Mouse (Mus musculus): ENCODE data around the gene Rlbp1.

Gene Rlbp1

DNA sequence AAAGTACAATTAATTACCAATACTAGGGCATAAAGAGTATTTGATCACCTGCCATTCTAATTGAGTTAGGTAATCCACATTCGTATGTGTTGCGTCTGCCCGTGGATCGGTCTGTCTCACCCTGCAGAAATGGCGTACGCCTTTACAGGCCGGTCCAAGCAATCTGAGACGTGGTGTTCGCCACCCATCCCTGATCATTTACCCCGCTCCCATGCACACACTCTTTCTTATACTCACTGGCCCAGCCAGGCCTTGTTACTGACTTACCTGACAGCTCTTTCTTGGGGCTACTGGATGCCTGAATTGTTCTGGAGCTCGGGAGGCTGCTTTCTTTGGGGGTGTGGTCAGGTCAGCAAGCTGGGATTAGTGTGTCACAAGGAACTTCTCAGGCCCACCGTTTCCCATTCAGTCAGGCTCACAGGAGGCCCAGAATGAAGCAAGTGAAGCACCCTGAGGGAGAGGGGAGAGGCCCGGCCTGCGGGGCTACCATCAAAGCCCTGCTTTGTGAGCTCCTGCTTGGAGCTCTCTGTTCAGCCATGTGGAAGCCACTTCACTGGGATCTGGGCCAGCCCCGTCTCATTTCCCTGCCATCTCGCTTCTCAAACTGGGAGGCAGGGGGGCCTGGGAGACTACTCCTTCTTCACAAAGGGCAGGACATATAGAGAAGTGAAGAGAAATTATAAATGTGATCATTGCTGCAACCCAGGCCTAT, at the start of gene Rlbp1:
Rlbp1 (minus strand) TSS at position 627 of the 712 bp plus-strand sequence.
- DNase-seq (ENCODE audit: inconsistent ontology term): peak; percentile 87

- DNase-seq (ENCODE audit: inconsistent ontology term): peak; percentile 20
Observed at GRCm38 (mm10) chr7:79428243-79428642, 41.4 kb upstream of the Rlbp1 start.

DNA sequence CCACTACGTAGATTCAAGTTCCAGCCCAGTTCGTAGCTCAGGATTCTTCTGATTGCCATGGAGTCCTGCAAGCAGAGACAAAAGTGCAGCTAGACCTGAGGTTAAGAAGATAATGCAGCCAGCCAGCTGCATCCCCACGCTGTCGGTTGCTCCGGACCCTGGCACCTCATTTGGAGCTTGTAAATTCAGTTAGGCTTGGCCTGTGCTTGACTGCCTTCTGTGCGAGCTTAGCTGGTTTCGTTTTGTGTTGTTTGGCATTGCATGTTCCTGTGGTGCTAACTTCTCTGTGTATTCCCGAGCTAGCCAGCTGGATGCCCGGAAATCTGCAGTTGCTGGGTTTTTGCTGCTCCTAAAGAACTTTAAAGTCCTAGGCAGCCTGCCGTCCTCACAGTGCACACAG, 39.0 kb upstream of the Rlbp1 start:
- DNase-seq (ENCODE audit: inconsistent ontology term): peak; percentile 31

DNA sequence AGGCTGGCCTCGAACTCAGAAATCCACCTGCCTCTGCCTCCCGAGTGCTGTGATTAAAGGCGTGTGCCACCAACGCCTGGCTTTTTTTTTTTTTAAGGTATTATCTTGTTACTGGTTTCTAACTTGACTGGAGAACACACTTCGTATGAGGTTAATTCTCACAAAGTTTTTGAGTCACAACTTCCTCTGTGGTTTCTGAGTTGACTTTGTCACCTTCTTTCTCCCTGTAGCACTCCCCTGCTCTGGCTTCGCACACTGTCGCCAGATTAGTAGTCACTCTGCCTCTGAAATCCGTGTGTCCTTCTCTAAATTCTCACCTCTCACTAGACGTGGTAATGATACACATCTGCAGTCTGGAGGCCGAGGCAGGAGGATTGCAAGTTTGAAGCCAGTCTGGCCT, 36.0 kb upstream of the Rlbp1 start:
- no peak for DNase-seq (ENCODE audit: inconsistent ontology term)

GRCm38 (mm10) chr7:79419950-79420349, 33.1 kb upstream of the Rlbp1 start:
- DNase-seq (ENCODE audit: inconsistent ontology term): no peak

GRCm38 (mm10) chr7:79414449-79415375, 27.9 kb upstream of the Rlbp1 start:
- no peak for DNase-seq (ENCODE audit: inconsistent ontology term)

GRCm38 (mm10) chr7:79400296-79400695, 13.4 kb upstream of the Rlbp1 start:
- no peak for DNase-seq (ENCODE audit: inconsistent ontology term)

DNA sequence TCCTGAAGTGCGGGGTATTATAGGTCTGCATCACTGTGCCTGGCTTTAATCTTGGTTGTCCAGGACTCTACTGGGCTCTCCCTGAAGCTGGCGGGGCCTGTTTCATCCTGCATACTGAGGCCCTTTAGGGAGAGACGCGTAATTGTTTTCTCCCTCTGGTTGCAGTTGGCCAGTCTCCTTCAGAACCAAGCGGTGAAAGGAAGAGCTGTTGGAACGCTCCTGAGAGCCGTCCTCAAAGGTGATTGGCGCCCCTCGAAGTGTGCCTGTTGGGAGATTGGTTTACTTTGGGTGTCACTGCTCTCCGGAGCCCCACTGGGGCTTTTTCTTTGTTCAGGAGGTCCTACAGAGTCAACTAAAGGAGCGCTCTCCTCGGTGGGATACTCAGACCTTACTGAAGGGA, 12.1 kb upstream of the Rlbp1 start:
- DNase-seq (ENCODE audit: inconsistent ontology term): no peak

DNA sequence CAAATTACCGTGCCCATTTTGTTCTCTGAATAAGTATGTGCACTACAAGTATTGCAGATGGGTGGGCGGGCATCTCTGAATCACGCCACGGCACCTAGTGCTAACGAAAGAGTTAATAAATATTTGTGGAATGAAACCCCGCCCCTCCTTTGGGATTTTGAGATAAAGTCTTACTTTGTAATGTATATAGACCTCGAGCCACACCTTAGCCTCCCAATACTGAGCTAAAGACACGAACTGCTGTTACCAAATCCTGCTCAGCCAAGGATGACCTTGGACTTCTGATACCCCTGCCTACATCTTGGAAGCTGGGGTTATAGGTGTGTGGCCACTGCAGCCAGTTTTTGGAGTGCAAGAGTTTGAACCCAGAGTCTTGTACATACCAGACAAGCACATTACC, 11.6 kb upstream of the Rlbp1 start:
- no peak for DNase-seq (ENCODE audit: inconsistent ontology term)

GRCm38 (mm10) chr7:79397446-79397963, 10.7 kb upstream of the Rlbp1 start:
- no peak for DNase-seq (ENCODE audit: inconsistent ontology term)

- no peak for DNase-seq (ENCODE audit: inconsistent ontology term)
Observed at GRCm38 (mm10) chr7:79395186-79395585, 8.3 kb upstream of the Rlbp1 start.

GRCm38 (mm10) chr7:79394666-79395065, 7.8 kb upstream of the Rlbp1 start:
- DNase-seq (ENCODE audit: inconsistent ontology term): no peak

GRCm38 (mm10) chr7:79393924-79394323, 7.1 kb upstream of the Rlbp1 start:
- no peak for DNase-seq (ENCODE audit: inconsistent ontology term)

GRCm38 (mm10) chr7:79392860-79393513, 6.1 kb upstream of the Rlbp1 start:
- DNase-seq (ENCODE audit: inconsistent ontology term): no peak

DNA sequence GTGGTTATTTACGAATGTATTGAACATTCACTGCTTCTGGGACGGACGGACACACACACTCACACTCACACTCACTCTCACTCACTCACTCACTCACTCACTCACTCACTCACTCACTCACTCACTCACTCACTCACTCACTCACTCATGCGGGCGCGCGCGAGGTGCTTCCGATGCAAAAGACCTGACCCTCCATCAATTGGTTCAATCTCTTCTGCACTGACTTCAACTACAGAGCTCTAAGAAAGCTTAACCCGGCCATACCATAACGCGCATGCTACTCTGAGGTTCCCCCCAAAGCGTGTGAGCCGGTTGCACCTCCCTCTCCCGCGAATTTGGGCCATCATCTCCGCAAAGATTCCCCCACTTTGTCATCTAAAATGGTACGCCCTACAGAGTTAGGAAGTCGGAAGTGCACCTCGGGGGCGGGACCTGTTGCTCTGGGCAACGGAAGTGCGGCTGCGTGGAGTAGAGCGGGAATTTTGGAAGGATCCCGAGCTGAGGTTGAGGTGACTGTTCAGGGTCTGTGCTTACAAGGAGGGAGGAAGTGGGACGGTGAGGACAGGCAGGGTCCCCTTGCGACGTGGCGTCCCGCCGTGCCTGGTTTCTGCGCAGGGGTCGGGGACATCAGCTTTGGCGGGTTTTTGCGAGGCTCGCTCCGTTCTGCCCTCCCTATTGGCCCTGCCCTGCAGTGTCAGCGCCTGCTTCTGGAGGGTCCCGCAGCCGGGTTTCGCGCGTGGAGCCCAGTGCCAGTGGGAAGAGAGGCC, 5.2 kb upstream of the Rlbp1 start, which contains the start of gene Fanci:
Fanci (plus strand) TSS at position 47 of the 767 bp plus-strand sequence.
- DNase-seq (ENCODE audit: inconsistent ontology term): peak; percentile 98

- DNase-seq (ENCODE audit: inconsistent ontology term): peak; percentile 17
Observed at GRCm38 (mm10) chr7:79391471-79391870, 4.6 kb upstream of the Rlbp1 start.

DNA sequence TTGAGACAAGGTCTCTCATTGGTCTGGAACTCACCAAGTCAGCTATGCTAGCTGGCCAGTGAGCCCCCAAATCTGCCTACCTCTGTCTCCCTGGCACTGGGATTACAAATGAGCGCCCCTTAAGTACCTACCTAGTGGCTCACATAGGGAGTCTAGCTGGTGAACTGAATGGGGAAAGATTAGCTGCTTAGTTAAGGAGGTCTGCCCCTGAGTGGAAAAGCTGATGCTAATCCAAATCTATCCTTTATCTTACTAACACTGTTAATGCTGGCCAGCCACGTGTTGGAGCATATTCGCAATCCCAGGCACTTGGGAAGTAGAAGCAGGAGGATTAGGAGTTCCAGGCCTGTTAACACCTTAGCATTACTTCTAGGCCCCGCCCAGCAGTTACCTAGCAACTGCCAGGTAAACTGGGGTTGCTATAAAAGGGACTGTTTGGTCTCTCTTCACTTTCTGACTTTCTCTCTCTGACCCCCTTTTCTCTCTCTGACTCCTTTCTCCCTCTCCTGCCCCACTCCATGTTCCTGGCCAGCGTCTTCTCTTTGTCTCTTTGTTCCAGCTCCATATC, 3.4 kb upstream of the Rlbp1 start:
- DNase-seq (ENCODE audit: inconsistent ontology term): no peak

- peak; percentile 68 for DNase-seq (ENCODE audit: inconsistent ontology term)
Observed at GRCm38 (mm10) chr7:79388671-79389206, 1.9 kb upstream of the Rlbp1 start.

DNA sequence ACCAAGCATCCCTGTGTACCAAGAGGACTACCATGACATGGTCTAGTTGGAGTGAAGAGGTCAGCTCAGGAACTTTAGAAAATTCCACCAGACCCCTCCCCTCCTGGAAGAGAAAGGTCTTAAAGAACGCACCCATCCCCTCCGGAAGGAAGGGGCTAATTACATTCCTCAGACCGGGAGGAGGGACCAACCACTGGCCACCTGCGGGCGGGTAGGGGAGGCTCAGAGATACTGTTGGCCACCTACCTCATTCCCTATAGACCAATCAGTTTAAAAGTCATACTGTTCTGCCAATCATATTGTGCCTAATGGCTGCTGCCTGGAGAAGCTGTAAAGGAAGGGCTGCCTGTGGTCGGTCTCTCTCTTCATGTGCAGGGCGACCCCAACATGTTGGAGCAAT, 1.1 kb upstream of the Rlbp1 start:
- peak; percentile 31 for DNase-seq (ENCODE audit: inconsistent ontology term)

GRCm38 (mm10) chr7:79387140-79387539, 292 bp upstream of the Rlbp1 start:
- no peak for DNase-seq (ENCODE audit: inconsistent ontology term)

All from Muller cell, postnatal 12 days (primary cell).